ENCODE assay signal across 9 mouse cellular contexts in the genomic region with DNA sequence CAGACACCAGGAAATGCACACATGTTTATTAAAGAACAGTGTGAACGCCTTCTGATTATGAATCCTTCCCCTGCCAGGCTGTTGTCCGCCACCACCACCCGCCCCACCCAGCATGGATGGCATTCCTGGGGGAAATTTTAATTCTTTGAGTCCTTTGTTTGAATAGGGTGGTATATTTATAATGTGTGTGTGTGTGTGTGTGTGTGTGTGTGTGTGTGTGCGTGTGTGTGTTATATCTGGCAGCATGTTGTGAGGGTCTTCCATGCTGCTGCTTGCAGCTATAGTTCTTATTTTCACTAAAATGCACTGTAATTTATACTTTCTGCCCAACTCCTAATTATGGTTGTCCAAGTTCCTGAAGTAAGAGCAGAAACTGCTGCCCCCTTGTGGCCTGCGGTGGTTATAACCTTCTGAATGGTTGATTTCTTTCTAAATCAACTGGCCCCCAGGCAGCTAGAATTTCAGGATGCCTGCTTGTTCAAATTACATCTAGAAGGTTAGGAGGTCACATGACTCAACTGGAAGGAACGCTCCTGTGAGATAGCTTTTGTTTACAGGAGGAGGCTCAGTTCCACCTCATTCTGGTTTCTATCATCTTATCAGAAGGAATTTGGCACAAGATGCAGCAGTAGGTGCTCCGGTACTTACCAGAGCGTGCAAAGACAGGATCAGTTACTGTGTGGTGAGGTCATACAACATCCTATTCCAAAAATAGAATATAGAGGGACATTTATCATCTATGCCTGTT. TPM values are rescaled to one million over a fixed set of nuclear protein-coding genes. Genes with fewer than 3 reads are reported as not detected.
A peak's percentile ranks its signal among the peaks of the same experiment; 100 is the strongest.
DNase-seq lines count a peak whose midpoint lies in the region; ATAC-seq and TF ChIP-seq lines count a peak whose summit lies in the region.
"Had no signal": no experiment of that assay in that cellular context is flagged by ENCODE, and none has a peak within 500 bp of the region (broad histone marks: within the 10 kb centered on the region; RNA-seq: fewer than 3 reads in every experiment).

No protein-coding gene starts in this region.

- no peak overlapping the region for H3K4me2 ChIP-seq in forebrain, embryonic 16.5 days (ENCODE audit: low read length)
- H3K4me2 ChIP-seq: lung, embryonic 15.5 days had no signal

- H3K27me3 ChIP-seq in G1E (ENCODE audit: insufficient read depth, low read length), result no peaks in the 10 kb centered on the region; the same call in 1 of the 2 replicates
- H3K27me3 ChIP-seq in forebrain, embryonic 16.5 days (replicated peaks; ENCODE audit: control insufficient read depth, insufficient read depth, low read length), result no peaks in the 10 kb centered on the region
- H3K27me3 ChIP-seq: lung, embryonic 15.5 days had no signal

- no peaks in the 10 kb centered on the region for H3K36me3 ChIP-seq in G1E (replicated peaks)
- H3K36me3 ChIP-seq in forebrain, embryonic 16.5 days (ENCODE audit: control insufficient read depth, insufficient read depth), result no peaks in the 10 kb centered on the region
- H3K36me3 ChIP-seq: lung, embryonic 15.5 days had no signal

- H3K9me3 ChIP-seq in G1E (replicated peaks), result 0 out of 2 replicates have a peak, but pooled peaks cover 2% of the 10 kb centered on the region
- H3K9me3 ChIP-seq in forebrain, embryonic 16.5 days (ENCODE audit: control insufficient read depth, low read length), result no peaks in the 10 kb centered on the region
- H3K9me3 ChIP-seq: lung, embryonic 15.5 days had no signal

- H3K4me1 ChIP-seq in G1E (ENCODE audit: insufficient read depth, low read depth, low read length), result peaks cover 34% of the 10 kb centered on the region
- no peaks in the 10 kb centered on the region for H3K4me1 ChIP-seq in forebrain, embryonic 16.5 days (replicated peaks; ENCODE audit: control insufficient read depth, insufficient read depth, low read length)

- H3K9ac ChIP-seq in forebrain, embryonic 16.5 days (replicated peaks; ENCODE audit: low read depth, low read length), result no peak overlapping the region
- H3K9ac ChIP-seq: lung, embryonic 15.5 days had no signal

- ATAC-seq in G1E (ENCODE audit: extremely low read depth, insufficient number of reproducible peaks, low FRiP score, poor library complexity, severe bottlenecking), result no peak
- peak; percentile 50; the same call in 1 of the 2 replicates for ATAC-seq in forebrain, embryonic 16.5 days

- H3K4me3 ChIP-seq in G1E (ENCODE audit: low read depth, low read length), result no peak overlapping the region
- H3K4me3 ChIP-seq in forebrain, embryonic 16.5 days (replicated peaks; ENCODE audit: low read length), result no peak overlapping the region
- H3K4me3 ChIP-seq: lung, embryonic 15.5 days had no signal

- WGBS in forebrain, embryonic 16.5 days, result 55% methylated on average over 8 of the region's 8 CpGs

- H3K27ac ChIP-seq in forebrain, embryonic 16.5 days (ENCODE audit: low read length), result no peak overlapping the region
- H3K27ac ChIP-seq: lung, embryonic 15.5 days had no signal

- peak; percentile 6 for DNase-seq in G1E (ENCODE audit: low spot score)
- peak; percentile 8 for DNase-seq in c-Kit-negative CD71-positive TER-119-positive erythroid progenitor cells, embryonic 14.5 days (ENCODE audit: low read depth, low spot score)
- peak; percentile 86 for DNase-seq in heart, postnatal 4 days
- DNase-seq in layer of hippocampus, postnatal 10 days (ENCODE audit: low spot score in 2 of 2), result peak; percentile 84 to 86
- peak; percentile 89 for DNase-seq in lung, postnatal 36 days
- peak; percentile 78 for DNase-seq in right cerebral cortex, postnatal 14 days
- DNase-seq in urinary bladder, postnatal 4 days (ENCODE audit: low spot score in 2 of 2), result peak; percentile 64 to 78

- TF ChIP-seq CTCF in G1E (IDR thresholded peaks at IDR 0.05; ENCODE audit: low read depth, low read length), result 0 out of 2 replicates have a peak, but pooled peaks have one; percentile 19

RNA-seq across cellular contexts. Expression of a gene that starts 25.8 kb away (rescaled TPM):
- total RNA-seq in G1E (2014; fragmentation: Nextera tagmentation) (not detected in 2 replicates), G1E (2017) (0.05 TPM in 1 of 2 replicates, not detected in the other)
- not detected in 2 replicates for polyA plus RNA-seq in G1E (2012)
- 0.42 TPM in 1 of 2 replicates, not detected in the other for polyA plus RNA-seq in forebrain, embryonic 16.5 days (2015; fragmentation: Nextera tagmentation; extraction: Ambion mirVana)
- total RNA-seq in heart, postnatal 4 days (2021), result not detected
- under 1 TPM in 1 of 2 experiments, not detected in 1; 0.18 TPM for total RNA-seq in layer of hippocampus, postnatal 10 days (2021)
- polyA plus RNA-seq: lung, embryonic 15.5 days had no signal

Comparison
In these comparisons a context has a peak if more than half of its experiments do, and no peak if none do; other contexts are left out.
1. DNase-seq: peak in every context shown above with its lines; median percentile 89 in lung, postnatal 36 days; 86 in heart, postnatal 4 days; 85 in layer of hippocampus, postnatal 10 days; 78 in right cerebral cortex, postnatal 14 days; 71 in urinary bladder, postnatal 4 days; 8 in c-Kit-negative CD71-positive TER-119-positive erythroid progenitor cells, embryonic 14.5 days; 6 in G1E.